Mouse (Mus musculus): ENCODE data around the gene Zpbp2. TPM values are rescaled to one million over a fixed set of nuclear protein-coding genes. Genes with fewer than 3 reads are reported as not detected.

Gene Zpbp2
- total RNA-seq, 2 experiments from 2014 or later = 0.31 TPM; not detected in 1

DNA sequence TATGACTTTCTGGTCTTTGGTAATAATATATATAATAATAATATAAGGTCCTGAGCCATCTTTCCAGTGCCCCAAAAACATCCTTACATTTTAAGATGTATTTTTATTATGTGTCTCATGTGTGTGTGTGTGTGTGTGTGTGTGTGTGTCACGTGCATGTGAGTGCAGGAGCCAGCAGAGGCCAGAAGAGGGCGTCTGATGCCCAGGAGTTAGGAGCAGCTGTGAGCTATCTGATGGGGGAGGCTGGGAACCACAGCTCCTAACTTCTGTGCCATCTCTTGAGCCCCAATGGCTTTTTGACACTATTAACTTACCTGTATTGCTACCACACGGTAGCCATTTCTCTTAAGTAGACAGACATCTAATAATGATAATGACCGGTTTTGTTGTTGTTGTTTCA is 3.1 kb downstream of the Zpbp2 start:
- DNase-seq (ENCODE audit: low spot score in 2 of 2) = no peak

DNA sequence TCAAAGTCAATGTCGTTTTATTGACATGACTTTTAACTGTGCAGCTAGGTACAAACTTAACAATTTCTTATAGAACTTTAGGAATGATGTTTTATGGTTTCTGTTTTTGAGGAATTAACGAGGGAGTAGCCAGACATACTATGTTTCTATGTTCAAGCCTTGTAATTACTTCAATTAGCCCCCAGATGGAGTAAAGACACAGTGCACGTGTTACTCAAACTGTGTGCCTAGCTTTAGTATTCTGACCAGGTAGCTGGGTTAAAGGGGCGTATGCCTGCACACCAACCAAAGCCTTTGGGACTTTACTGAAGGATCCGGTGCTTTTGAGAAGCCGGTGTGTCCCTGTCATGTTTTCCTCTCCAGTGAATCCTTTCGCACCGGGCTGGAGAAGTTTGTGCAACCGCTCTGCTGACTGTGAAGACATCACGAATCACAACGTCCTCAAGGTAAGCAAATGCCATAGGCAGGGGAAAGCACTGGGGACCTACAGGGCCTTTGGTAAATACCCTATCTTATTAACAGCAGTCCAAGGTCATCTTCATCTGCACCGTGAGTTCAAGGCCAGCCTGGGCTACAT is 4.3 kb downstream of the Zpbp2 start:
- no peak for DNase-seq (ENCODE audit: low spot score in 2 of 2)

GRCm38 (mm10) chr11:98560942-98561341 is 10.0 kb downstream of the Zpbp2 start:
- DNase-seq (ENCODE audit: low spot score in 2 of 2) = no peak

GRCm38 (mm10) chr11:98563025-98563424 is 12.1 kb downstream of the Zpbp2 start:
- no peak for DNase-seq (ENCODE audit: low spot score in 2 of 2)

GRCm38 (mm10) chr11:98563921-98564414 is 13.1 kb downstream of the Zpbp2 start:
- DNase-seq (ENCODE audit: low spot score in 2 of 2) = no peak

DNA sequence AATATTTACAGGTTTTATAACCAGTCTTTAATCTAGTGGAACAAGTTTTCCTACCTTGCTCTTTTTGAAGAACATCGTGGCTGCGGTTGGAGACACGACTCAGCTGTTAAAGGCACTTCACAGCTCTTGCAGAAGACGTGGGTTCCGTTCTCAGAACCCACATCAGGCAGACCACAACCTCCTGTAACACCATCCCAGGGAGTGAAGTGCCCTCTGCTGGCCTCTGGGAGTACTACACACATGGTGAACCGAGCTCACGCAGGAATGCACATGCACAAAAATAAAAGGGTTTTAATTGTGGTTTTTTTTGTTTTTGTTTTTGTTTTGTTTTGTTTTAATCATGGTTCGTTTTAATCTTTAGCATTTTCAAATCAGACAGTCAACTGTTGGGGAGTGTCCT is 17.4 kb downstream of the Zpbp2 start:
- DNase-seq (ENCODE audit: low spot score in 2 of 2) = no peak

GRCm38 (mm10) chr11:98569461-98569860 is 18.6 kb downstream of the Zpbp2 start:
- DNase-seq (ENCODE audit: low spot score in 2 of 2) = no peak

DNA sequence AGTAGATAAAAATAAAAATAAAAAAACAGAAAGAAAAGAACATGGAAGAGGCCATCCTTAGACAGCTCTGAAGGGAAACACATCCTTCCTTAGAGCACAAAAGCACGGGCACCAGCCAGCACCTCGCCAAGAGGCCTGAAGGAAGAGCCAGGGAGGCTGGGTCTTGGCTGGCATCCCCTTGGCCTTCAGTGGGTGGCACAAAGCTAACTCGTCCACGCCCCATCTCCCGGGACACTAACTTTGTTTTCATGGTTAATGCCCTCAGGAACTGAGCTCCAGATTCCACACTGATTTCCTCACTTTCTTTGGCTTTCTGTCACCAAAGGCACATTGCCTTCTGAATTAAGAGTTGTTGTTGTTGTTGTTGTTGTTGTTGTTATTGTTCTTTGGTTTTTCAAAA is 26.9 kb downstream of the Zpbp2 start:
- peak in 1 of 2 experiments; percentile 24 for DNase-seq (ENCODE audit: low spot score in 2 of 2)

DNA sequence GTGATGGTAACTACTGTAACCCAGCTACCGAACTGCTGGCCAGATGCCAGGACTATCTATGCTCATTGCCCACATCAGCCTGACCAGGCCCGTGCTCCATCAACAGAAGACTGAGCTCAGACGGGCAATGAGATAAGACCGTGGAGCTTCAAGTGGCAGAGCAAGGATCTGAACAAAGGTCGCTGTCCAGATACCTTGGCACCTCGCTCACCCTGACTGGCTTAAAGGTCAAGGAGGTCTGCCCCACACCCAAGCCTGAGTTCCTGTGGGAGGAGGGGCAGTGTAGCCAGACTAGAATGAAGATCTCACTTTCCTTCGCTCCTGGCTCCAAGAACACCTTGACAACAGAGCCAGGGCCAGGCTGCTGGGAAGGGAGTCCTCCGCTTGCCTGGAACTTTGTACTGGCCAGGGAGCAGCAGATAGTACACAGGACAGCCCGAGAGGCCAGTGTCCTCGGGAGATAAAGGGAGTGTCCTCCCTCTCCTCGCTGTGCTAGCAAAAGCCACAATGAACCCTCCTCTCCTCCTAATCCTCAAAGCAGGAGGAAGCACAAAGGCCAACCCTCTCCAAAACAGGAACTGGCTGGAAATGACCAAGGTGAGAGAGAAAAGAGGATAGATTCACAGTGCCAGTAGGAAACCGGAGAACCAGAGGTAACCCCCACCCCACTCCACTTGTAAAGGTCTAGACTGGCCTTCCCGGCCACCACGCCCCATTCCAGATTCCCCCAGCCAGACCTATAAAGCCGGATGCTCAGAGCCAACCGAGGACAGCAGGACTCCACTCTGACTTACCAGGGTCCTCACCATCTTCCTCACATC is 29.6 kb downstream of the Zpbp2 start:
- no peak for DNase-seq (ENCODE audit: low spot score in 2 of 2)

DNA sequence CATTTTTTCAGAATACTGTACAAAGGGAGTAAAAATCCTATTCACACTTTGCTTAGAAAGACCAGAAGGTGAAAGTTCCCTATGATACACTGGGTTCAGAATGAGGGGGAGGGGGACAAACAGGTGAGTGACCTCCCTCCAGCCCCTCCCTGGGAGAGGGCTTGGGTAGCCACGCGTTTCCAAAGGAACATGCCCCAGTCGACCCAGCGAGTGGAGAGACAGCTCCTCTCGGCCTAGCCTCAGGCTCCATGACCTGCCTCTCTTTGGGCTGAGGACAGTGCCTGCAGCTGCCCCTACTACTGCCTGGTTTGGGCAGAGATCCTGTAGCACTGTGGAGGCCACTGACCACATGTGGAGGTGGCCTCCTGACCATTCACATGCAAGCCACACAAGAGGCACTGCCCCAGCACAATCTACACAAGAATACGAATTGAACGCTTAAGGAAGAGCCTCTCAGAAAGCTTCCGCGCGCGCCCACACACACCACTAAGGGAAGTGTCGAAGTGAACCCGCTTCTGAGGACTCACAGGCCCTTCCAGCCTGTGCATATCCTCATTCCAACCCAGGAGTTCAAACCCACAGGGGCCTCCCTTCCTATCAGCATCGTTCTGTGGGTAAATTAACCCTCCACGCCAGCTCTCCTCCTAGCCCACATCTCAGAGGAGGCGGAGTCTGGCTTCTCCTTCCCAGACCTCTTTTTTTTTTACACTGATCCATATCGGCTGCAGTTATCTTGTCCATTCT is 30.6 kb downstream of the Zpbp2 start:
- DNase-seq (ENCODE audit: low spot score in 2 of 2) = no peak

DNA sequence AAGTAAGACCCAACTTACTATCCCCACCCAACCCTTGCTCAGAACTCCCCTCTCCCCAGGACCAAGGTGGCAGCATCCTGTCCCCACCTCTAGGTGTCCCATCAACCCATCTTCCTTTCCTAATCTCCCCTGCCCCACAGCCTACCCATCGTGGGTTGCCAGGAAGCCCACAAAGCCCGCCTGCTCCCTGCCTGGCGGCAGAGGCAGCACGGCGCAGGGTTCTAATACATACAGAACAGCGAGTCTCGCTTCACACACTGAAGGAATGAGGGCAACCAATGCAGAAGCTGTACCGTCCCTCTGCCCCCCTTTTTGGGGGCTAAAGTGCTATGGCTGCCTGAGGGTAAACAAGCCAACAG is 31.1 kb downstream of the Zpbp2 start:
- no peak for DNase-seq (ENCODE audit: low spot score in 2 of 2)

DNA sequence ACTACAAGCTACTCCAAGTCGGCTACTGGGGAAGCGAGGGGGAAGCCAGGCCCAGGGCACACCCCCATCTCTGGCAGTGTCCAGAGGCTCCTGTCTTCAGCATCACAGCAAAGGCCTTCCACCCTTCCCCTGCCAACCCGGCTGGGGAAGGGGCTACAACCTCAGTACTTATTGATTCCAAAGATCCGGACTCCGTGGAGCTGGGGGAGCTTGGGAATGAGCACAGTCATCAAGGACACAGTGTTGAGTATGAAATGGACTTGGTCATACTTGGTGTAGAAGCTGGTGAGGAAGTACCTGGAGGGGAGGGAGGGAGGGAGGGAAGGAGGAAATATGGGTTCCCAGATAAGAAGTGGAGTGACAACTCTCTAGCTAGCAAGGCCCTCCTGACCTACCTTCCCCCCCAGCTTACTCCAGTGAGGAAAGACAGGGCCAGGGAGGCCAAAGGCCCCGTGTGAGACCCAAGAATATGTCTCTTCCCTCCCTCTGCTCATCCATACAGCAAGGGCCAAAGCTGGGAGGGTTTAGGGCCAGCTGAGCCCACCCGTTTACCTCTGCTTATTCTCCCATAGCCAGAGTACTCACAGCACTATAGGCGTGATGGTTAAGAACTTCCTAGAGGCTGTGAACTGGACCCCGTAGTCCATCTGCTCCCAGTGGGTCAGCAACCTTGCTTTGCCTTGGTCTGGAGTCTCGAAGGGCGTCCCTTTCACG is 31.8 kb downstream of the Zpbp2 start:
- no peak for DNase-seq (ENCODE audit: low spot score in 2 of 2)

GRCm38 (mm10) chr11:98583265-98583552 is 32.3 kb downstream of the Zpbp2 start:
- DNase-seq (ENCODE audit: low spot score in 2 of 2) = no peak

DNA sequence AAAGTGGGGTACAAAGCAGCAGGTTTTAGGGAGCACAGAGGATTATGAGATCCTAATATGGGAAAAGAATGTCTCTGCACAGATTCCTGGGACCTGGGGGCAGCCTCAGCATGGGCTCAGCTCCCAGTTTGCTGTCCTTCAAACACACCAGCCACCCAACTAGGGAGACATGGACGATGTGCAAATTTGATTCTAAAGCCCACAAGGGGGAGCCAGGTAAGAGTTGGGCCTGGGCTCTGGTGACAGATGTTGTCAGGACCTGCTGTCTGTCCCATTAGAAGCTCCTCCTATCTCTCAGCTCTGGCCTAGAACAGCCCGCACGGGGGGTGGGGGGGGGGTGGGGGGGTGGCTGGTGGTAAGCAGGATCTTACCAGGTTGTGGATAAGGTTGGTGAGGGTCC is 32.7 kb downstream of the Zpbp2 start:
- no peak for DNase-seq (ENCODE audit: low spot score in 2 of 2)

DNA sequence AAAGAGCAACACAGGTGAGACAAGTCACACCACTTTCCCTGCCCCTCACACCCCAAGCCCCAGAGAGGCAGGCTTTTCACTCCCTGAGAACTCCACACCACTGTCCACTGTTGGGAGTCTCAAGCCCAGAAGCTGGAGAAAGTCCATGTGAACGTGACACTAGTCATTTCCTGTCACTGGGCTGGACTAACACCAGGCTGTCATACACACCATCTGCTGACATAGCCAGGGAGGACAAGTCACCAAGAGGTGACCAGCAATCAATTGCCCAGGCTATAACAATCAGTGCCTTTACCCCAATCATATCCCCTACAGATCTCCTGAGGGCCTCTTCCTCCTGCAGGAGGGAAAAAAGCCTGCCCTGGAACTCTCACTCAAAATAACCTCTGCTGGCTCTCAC is 33.2 kb downstream of the Zpbp2 start:
- DNase-seq (ENCODE audit: low spot score in 2 of 2) = no peak

- no peak for DNase-seq (ENCODE audit: low spot score in 2 of 2)
Measured at GRCm38 (mm10) chr11:98584629-98585177, 33.8 kb downstream of the Zpbp2 start.

- peak in 1 of 2 experiments; percentile 31 for DNase-seq (ENCODE audit: low spot score in 2 of 2)
Measured at GRCm38 (mm10) chr11:98586087-98586891, 35.4 kb downstream of the Zpbp2 start.

- DNase-seq (ENCODE audit: low spot score in 2 of 2) = peak; percentile 97 to 99
Measured at GRCm38 (mm10) chr11:98586892-98587563, 36.1 kb downstream of the Zpbp2 start, which contains the start of gene Ormdl3. TSS of gene Ormdl3 (minus strand) at chr11:98587368.

DNA sequence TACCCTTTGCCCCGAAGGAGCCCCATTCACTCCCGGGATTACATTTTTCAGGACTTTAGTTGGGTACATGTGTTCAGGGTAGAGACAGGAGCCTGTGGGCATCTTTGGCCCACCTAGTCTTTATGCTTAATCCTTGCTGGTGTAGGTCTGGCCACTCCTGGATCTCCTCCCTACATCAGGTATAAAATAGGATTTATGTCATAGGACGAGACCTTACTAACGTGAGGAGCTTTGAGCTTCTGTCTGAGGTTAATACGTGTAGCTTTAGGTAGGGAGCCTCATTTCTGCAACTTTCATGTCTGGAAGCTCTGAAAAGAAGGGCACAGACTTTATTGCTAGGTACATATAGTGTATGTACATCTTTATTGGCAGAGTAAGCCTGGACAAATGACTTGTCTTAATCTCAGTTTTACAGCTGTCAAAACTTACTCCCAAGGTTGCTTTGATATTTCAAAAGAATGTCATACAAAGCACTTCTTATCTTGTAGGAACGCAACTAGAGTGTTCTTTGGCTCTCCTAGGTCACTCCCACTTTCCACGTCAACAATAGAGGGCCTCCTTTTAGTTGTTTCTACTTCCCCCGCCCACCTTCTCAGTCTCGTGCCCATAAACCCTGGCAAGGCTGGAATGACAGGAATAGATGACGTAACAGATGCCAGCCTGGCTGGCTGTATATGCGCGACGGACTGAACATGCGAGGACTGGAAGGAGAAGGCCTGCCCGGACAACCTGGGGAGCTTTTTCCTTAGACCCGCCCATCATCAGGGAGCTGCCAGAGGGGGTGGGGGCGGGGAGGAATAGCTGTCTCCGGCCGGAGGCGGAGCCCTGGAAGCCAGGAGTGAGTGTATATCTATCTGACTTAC is 37.0 kb downstream of the Zpbp2 start:
- peak; percentile 40 to 43 for DNase-seq (ENCODE audit: low spot score in 2 of 2)
